Mouse (Mus musculus) embryonic facial prominence, embryonic 10.5 days (tissue): ENCODE measurements at regions not wholly inside any gene's neighbourhood (a gene's known extent, or its start where the extent isn't known, plus 50 kb on each side); places are given as distances from the start of the nearest gene placed in this dataset.
A peak's percentile ranks its signal among the peaks of the same experiment; 100 is the strongest.

Source experiments
- DNase-seq: peaks from one replicate; pipeline ENCODE4 v3.0.0-alpha.2; 2017; ENCODE audit warnings: low spot score
- H3K27ac ChIP-seq: fragments of 300-500 bp; sonication (generic); replicated peaks from 2 replicates; pipeline ENCODE4 v1.5.1; 2016; ENCODE audit warnings: mild to moderate bottlenecking
- H3K27me3 ChIP-seq: fragments of 300-500 bp; sonication (generic); replicated peaks from 2 replicates; pipeline ENCODE4 v1.6.1; 2016; ENCODE audit warnings: low read depth, mild to moderate bottlenecking; ENCODE audit not compliant: poor library complexity, severe bottlenecking
- H3K36me3 ChIP-seq: fragments of 300-500 bp; sonication (generic); replicated peaks from 2 replicates; pipeline ENCODE4 v1.6.1; 2016; ENCODE audit warnings: mild to moderate bottlenecking, moderate library complexity
- H3K4me1 ChIP-seq: fragments of 300-500 bp; sonication (generic); 2 replicates; pipeline ENCODE4 v1.6.1; 2016
- H3K4me3 ChIP-seq: fragments of 300-500 bp; sonication (generic); 2 replicates; pipeline ENCODE4 v1.5.1; 2016; ENCODE audit warnings: mild to moderate bottlenecking, moderate library complexity
- H3K9me3 ChIP-seq: fragments of 300-500 bp; sonication (generic); 2 replicates; pipeline ENCODE4 v1.6.1; 2016; ENCODE audit warnings: mild to moderate bottlenecking
- WGBS: fragments of 180-500 bp; shearing (Covaris S2); methylation state at CpG from one replicate; pipeline ENCODE4 v1.1.7; 2016; 5-methylcytosine and 5-hydroxymethylcytosine counted together
- microRNA counts: library from miRNA; unstranded; fragments of <30 nt; microRNA quantifications from one replicate; lab custom pipeline; 2017
- microRNA-seq: library from miRNA; unstranded; fragments of <30 nt; microRNA quantifications from one replicate; pipeline ENCODE4, GENCODE M21; 2017

DNA sequence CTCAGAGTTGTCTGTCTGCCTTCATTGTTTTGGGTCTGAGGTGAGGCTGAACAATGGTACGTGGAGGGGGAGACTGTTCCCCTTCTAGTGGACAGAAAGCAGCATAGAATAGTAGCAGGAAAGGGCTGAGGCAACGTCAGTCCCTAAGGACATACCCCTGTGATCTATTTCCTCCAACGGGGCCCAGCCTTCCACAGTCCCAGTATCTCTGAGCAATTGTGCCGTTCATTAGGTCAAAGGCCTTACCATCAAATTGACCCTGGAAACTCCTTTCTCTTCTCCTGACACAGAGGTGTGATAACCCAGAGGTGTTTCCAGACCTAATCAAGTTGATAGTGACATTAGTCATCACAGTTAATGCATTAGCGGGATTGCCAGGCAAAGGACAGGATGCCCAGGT, 73.4 kb upstream of the Nr5a2 start:
- H3K4me3 ChIP-seq, result no peak overlapping the region
- no peak for DNase-seq
- 64% methylated on average over 5 of the region's 5 CpGs for WGBS
- H3K4me1 ChIP-seq, result no peaks in the 10 kb centered on the region
- no peaks in the 10 kb centered on the region for H3K27me3 ChIP-seq
- no peaks in the 10 kb centered on the region for H3K36me3 ChIP-seq
- no peaks in the 10 kb centered on the region for H3K9me3 ChIP-seq
- no peak overlapping the region for H3K27ac ChIP-seq

DNA sequence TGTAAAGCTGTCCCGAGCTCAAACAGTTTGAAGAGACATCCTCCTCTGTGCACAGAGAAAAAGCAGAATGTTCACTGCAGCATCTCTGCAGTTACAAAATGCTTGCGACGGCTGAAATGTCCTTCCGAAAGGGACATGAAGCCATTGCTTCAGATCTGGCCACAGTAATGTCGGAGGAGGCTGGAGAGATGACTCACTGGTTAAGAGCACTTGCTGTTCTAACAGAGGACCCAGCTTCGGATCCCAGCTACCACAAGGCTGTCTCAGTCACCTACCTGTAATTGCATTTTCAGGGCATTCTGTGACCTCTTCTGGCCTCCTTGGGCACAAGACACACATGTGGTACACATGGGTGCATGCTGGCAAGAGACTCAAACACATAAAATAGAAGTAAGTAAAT, 63.5 kb upstream of the Nr5a2 start:
- no peak overlapping the region for H3K27ac ChIP-seq
- H3K4me3 ChIP-seq, result no peak overlapping the region
- no peaks in the 10 kb centered on the region for H3K27me3 ChIP-seq
- DNase-seq, result no peak
- 89% methylated on average over 6 of the region's 6 CpGs for WGBS
- no peaks in the 10 kb centered on the region for H3K9me3 ChIP-seq
- no peaks in the 10 kb centered on the region for H3K4me1 ChIP-seq
- no peaks in the 10 kb centered on the region for H3K36me3 ChIP-seq

DNA sequence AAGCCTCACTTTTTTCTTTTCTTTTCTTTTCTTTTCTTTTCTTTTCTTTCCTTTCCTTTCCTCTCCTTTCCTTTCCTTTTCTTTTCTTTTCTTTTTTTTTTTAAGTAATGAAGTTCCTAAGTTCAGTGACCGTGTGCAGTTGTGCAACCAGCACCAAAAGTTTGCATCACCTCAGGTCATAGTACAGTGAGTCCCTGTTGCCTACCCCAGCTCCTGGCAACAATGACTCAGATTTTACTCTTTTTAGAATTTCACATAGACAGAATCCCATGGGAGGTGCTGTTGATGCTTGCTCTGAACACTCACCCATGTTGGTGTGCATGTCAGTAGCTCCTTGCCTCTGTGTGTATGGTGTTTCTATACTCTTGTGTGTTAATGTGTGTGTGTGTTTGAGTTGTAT, 60.3 kb upstream of the Nr5a2 start:
- no peaks in the 10 kb centered on the region for H3K9me3 ChIP-seq
- DNase-seq, result no peak
- H3K36me3 ChIP-seq, result no peaks in the 10 kb centered on the region
- WGBS, result 93% methylated on average over 1 of the region's 1 CpGs
- no peak overlapping the region for H3K27ac ChIP-seq
- no peaks in the 10 kb centered on the region for H3K27me3 ChIP-seq
- no peaks in the 10 kb centered on the region for H3K4me1 ChIP-seq
- no peak overlapping the region for H3K4me3 ChIP-seq

DNA sequence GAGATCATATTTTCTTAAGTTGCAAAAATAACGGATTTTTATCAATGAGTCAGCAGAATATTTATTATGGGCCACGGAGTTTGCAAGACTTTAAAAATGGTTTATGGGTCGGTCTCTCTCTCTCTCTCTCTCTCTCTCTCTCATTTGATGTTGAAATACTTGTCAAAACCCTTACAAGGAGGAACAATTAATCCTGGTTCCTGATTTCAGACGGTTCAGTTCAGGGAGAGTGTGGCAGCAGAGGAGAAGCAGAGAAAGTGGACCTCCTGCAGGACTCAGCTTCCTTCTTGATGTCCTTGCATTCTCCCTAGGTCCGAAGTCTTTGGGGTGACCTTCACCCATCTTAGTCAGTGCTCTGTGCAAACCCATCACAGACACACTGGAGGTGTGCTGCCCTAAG, 57.4 kb upstream of the Nr5a2 start:
- H3K27ac ChIP-seq, result no peak overlapping the region
- H3K9me3 ChIP-seq, result no peaks in the 10 kb centered on the region
- H3K27me3 ChIP-seq, result no peaks in the 10 kb centered on the region
- H3K4me3 ChIP-seq, result no peak overlapping the region
- no peaks in the 10 kb centered on the region for H3K36me3 ChIP-seq
- no peak for DNase-seq
- WGBS, result 89% methylated on average over 5 of the region's 5 CpGs
- H3K4me1 ChIP-seq, result no peaks in the 10 kb centered on the region

DNA sequence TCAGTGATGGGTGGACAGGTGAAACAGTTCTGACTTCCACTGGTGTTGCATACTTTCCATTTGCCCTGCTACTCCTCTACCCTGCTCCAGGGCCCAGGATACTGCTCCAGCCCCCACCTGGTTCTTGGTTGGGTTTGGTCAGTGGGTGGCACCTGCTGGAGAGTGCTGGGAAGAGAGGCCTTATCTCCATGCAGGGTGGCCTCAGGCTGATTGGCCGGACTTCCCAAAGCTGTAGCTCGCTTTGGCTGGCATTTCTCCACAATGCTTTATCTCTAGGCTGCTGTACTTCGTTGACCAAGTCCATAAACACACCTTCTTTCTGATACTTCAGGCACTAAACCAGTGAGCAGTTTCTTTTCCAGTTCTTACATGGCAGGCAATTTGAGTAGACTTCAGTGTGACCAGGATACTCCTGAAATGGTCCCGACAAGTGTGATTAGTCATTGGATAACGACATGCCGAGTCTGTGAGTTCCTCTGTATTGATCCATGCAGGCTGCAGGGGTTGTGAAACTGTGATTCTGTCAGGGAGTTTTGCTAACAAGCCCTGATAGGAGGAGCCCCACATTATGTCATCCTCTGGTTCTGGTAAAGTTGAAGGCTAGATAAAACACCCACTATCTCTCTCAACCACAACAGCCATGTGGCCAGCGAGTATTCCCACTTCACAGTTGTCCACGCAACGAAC, 50.1 kb upstream of the Nr5a2 start:
- H3K4me3 ChIP-seq, result no peak overlapping the region
- 81% methylated on average over 9 of the region's 9 CpGs for WGBS

More for the DNA sequence above, 50.1 kb upstream of the Nr5a2 start:
- Histone ChIP-seq H3K27me3 (no peaks in the 10 kb centered on the region), H3K9me3 (no peaks in the 10 kb centered on the region), H3K27ac (no peak overlapping the region), H3K36me3 (no peaks in the 10 kb centered on the region), H3K4me1 (no peaks in the 10 kb centered on the region)
- DNase-seq, result no peak

MicroRNA genes in the stretch of these regions (microRNA counts, 519-probe panel; counts per million panel counts)
- microRNA mmu-miR-181a (lab: Ali Mortazavi, UCI), result 5,886 counts per million, percentile 94 among the panel's probes with 10 or more counts
- microRNA mmu-miR-181b+mmu-miR-181d (lab: Ali Mortazavi, UCI), result 2,425 counts per million, percentile 65 among the panel's probes with 10 or more counts

Small RNA genes lying in the stretch of these regions (microRNA-seq; reads per million reads assigned to microRNA genes)
- gene Mir181a-1 (2,267 reads per million, percentile 83 among the genes with 10 or more reads in this experiment), gene Mir181b-1 (27.8 reads per million, percentile 33 among the genes with 10 or more reads in this experiment)
